Mouse (Mus musculus): Measurements from ENCODE around the gene Pinlyp. TPM values are rescaled to one million over a fixed set of nuclear protein-coding genes. Genes with fewer than 3 reads are reported as not detected.
"Not testable (repeated sequence)": the region's sequence is repeated elsewhere in the genome, so short reads cannot be mapped to it uniquely, and the experiment has no call there.

Pinlyp gene
- polyA plus RNA-seq, 1 experiment from 2014 or later = 0.19 TPM

DNA sequence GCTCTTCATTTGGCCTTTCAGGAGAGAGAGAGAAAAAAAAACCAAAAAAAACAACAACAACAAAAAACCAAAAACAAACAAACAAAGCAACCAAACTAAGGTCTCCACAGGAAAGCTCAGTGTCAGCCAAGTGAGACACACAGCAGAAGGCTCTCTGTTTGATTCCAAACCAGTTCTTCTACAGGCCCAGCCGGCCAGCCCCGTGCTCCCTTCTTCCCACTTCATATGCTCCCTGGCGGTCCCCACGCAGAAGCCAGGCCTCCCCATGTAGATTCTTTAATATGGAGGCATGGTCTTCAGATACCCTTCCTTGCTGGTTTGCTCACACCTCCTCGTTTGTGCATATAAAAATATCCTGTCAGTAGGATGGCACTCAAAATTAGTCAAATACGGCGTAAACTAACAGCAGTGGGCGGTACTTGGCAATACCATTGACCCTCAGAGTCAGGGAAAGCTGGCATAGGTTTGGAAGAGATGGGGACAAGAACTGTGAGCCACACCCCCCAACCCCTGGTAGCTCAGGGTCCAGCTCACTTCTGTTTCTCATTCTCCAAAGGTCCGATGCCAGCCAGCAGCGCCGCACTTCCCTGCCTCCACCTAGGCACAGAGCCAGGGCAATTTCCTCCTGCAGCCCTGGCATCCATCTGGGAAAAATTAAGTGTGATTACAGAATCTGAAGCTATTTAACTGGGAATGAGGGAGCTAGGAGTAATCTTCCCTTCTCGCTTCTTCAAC, 20.1 kb downstream of the Pinlyp start:
- Histone ChIP-seq H3K9ac (ENCODE audit: low read length) (no peak overlapping the region), H3K4me3 (ENCODE audit: low read depth, low read length) (no peak overlapping the region), H3K36me3 (ENCODE audit: control insufficient read depth, insufficient read depth, low read length) (no peaks in the 10 kb centered on the region; the same call in 1 of the 2 replicates), H3K27ac (replicated peaks; ENCODE audit: low read depth, low read length) (no peak overlapping the region), H3K27me3 (ENCODE audit: control insufficient read depth, insufficient read depth, low read length) (no peaks in the 10 kb centered on the region), H3K4me2 (ENCODE audit: low read depth, severe bottlenecking) (no peak overlapping the region), H3K4me1 (ENCODE audit: control insufficient read depth, insufficient read depth, low read length) (peaks cover 5% of the 10 kb centered on the region; the same call in 1 of the 2 replicates), H3K9me3 (ENCODE audit: control insufficient read depth, low read length) (no peaks in the 10 kb centered on the region; the same call in 1 of the 2 replicates)
- ATAC-seq (ENCODE audit: insufficient number of reproducible peaks, low FRiP score, low TSS enrichment, low read depth) = no peak
- DNase-seq (ENCODE audit: low spot score) = no peak
- 88% methylated on average over 12 of the region's 12 CpGs for WGBS

DNA sequence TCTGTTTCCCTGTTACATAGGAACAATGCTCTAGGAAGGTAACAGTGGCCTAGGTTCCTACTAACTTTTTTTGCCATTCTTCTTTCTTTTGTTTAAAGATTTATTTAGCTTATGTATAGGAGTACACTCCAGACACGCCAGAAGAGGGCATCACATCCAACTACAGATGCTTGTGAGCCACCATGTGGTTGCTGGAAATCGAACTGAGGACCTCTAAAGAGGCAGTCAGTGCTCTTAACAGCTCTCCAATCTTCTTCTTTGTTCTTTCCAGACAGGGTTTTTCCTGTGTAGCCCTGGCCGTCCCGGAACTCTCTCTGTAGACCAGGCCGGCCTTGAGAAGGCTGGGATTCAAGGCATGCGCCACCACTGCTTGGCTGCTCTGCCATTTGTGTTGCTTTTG, 20.9 kb downstream of the Pinlyp start:
- no peaks in the 10 kb centered on the region; the same call in 1 of the 2 replicates for H3K9me3 ChIP-seq (ENCODE audit: control insufficient read depth, low read length)
- no peaks in the 10 kb centered on the region for H3K27me3 ChIP-seq (ENCODE audit: control insufficient read depth, insufficient read depth, low read length)
- no peak overlapping the region for H3K9ac ChIP-seq (ENCODE audit: low read length)
- peaks cover 5% of the 10 kb centered on the region; the same call in 1 of the 2 replicates for H3K4me1 ChIP-seq (ENCODE audit: control insufficient read depth, insufficient read depth, low read length)
- DNase-seq (ENCODE audit: low spot score) (no peak), ATAC-seq (ENCODE audit: insufficient number of reproducible peaks, low FRiP score, low TSS enrichment, low read depth) (no peak)
- 86% methylated on average over 6 of the region's 6 CpGs for WGBS
- H3K4me2 ChIP-seq (ENCODE audit: low read depth, severe bottlenecking) = no peak overlapping the region
- no peak overlapping the region for H3K4me3 ChIP-seq (ENCODE audit: low read depth, low read length)
- H3K36me3 ChIP-seq (ENCODE audit: control insufficient read depth, insufficient read depth, low read length) = no peaks in the 10 kb centered on the region; the same call in 1 of the 2 replicates
- H3K27ac ChIP-seq (replicated peaks; ENCODE audit: low read depth, low read length) = no peak overlapping the region

DNA sequence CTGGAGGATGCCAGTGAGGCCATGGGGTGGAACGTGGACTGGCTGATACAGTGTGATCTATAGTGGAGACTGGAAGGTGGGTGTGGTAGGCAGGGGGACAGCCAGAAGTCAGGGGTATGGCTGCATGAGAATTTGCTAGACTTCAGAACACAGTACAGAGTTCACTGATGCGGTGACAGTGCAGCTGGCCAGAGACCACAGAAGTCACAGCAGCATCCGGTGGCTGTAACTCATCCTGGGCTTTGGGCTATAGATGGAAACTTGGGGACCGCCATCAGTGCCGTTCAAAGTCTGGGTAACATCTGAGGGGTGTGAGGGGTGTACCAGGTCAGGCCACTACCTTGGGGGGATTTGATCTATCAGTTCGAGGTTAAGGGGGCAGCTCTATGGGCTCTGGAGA, 22.2 kb downstream of the Pinlyp start:
- Histone ChIP-seq H3K4me3 (ENCODE audit: low read depth, low read length) (no peak overlapping the region), H3K27me3 (ENCODE audit: control insufficient read depth, insufficient read depth, low read length) (no peaks in the 10 kb centered on the region), H3K36me3 (ENCODE audit: control insufficient read depth, insufficient read depth, low read length) (no peaks in the 10 kb centered on the region; the same call in 1 of the 2 replicates), H3K9me3 (ENCODE audit: control insufficient read depth, low read length) (no peaks in the 10 kb centered on the region), H3K4me2 (ENCODE audit: low read depth, severe bottlenecking) (no peak overlapping the region), H3K27ac (replicated peaks; ENCODE audit: low read depth, low read length) (no peak overlapping the region), H3K9ac (ENCODE audit: low read length) (no peak overlapping the region), H3K4me1 (ENCODE audit: control insufficient read depth, insufficient read depth, low read length) (no peaks in the 10 kb centered on the region)
- DNase-seq (ENCODE audit: low spot score) = no peak
- 81% methylated on average over 6 of the region's 6 CpGs for WGBS
- no peak for ATAC-seq (ENCODE audit: insufficient number of reproducible peaks, low FRiP score, low TSS enrichment, low read depth)

DNA sequence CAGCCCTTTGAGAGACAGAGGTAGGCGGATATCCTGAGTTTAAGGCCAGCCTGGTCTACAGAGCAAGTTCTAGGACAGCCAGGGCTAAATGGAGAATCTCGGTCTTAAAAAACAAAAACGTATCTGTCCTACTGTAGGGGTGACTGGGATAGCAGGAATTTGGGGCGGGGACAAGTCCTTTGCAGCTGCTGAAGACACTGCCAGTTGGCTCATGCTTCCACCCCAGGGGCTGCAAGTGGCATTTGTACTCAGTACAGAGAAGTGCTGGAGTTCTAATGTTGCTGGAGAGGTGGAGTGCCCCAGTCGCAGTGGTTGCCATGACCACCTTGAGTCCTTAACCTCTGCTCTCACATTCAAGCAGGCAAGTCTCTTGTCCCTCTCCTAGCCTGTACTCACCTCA, 23.1 kb downstream of the Pinlyp start:
- ATAC-seq (ENCODE audit: insufficient number of reproducible peaks, low FRiP score, low TSS enrichment, low read depth) = no peak
- 67% methylated on average over 5 of the region's 5 CpGs for WGBS

DNA sequence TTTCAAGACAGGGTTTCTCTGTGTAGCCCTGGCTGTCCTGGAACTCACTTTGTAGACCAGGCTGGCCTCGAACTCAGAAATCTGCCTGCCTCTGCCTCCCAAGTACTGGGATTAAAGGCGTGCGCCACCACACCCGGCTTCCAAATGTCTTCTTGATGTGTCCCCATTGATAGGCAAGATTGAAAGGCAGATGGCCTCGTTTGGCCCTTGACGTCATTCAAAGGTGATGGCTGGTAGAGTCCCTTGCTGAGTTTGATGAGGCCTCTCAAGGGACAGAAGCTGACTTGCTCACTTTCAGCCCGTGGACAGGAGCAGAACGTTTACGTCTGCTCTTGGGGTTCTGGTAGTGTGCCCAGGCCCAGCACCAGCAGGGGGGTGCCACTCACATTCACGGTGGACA, 25.9 kb downstream of the Pinlyp start:
- not testable (repeated sequence) for H3K9ac ChIP-seq (ENCODE audit: low read length); H3K4me2 ChIP-seq (ENCODE audit: low read depth, severe bottlenecking); H3K4me3 ChIP-seq (ENCODE audit: low read depth, low read length); H3K27me3 ChIP-seq (ENCODE audit: control insufficient read depth, insufficient read depth, low read length); DNase-seq (ENCODE audit: low spot score); H3K4me1 ChIP-seq (ENCODE audit: control insufficient read depth, insufficient read depth, low read length); H3K36me3 ChIP-seq (ENCODE audit: control insufficient read depth, insufficient read depth, low read length); H3K9me3 ChIP-seq (ENCODE audit: control insufficient read depth, low read length); H3K27ac ChIP-seq (replicated peaks; ENCODE audit: low read depth, low read length); ATAC-seq (ENCODE audit: insufficient number of reproducible peaks, low FRiP score, low TSS enrichment, low read depth)
- WGBS = 90% methylated on average over 9 of the region's 10 CpGs

More for the DNA sequence above, 23.1 kb downstream of the Pinlyp start:
- H3K27ac ChIP-seq (replicated peaks; ENCODE audit: low read depth, low read length) = no peak overlapping the region
- H3K4me2 ChIP-seq (ENCODE audit: low read depth, severe bottlenecking) = no peak overlapping the region
- no peaks in the 10 kb centered on the region for H3K4me1 ChIP-seq (ENCODE audit: control insufficient read depth, insufficient read depth, low read length)
- no peaks in the 10 kb centered on the region for H3K9me3 ChIP-seq (ENCODE audit: control insufficient read depth, low read length)
- no peak overlapping the region for H3K9ac ChIP-seq (ENCODE audit: low read length)
- no peaks in the 10 kb centered on the region; the same call in 1 of the 2 replicates for H3K36me3 ChIP-seq (ENCODE audit: control insufficient read depth, insufficient read depth, low read length)
- no peak overlapping the region for H3K4me3 ChIP-seq (ENCODE audit: low read depth, low read length)
- H3K27me3 ChIP-seq (ENCODE audit: control insufficient read depth, insufficient read depth, low read length) = no peaks in the 10 kb centered on the region
- no peak for DNase-seq (ENCODE audit: low spot score)

DNA sequence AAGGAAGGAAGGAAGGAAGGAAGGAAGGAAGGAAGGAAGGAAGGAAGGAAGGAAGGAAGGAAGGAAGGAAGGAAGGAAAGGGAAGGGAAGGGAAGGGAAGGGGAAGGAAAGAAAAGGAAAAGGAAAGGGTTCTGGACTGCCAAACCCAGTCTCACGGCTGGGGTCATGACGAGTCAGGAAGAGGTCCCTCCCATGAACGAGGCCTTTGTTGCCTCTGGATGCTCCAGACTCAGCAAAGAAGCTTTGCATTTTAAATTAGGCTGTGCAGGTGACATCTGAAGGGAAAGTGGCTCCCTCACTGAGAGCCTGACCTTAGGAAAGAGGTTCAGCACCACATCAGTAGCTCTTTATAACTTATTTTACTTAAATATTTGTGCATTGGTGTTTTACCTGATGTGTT, 26.8 kb downstream of the Pinlyp start:
- 74% methylated on average over 3 of the region's 3 CpGs for whole genome bisulfite sequencing
- ATAC-seq (ENCODE audit: insufficient number of reproducible peaks, low FRiP score, low TSS enrichment, low read depth) = no peak
- H3K9ac ChIP-seq (ENCODE audit: low read length) = no peak overlapping the region
- H3K27ac ChIP-seq (replicated peaks; ENCODE audit: low read depth, low read length) = no peak overlapping the region
- no peak for DNase-seq (ENCODE audit: low spot score)
- no peaks in the 10 kb centered on the region for H3K27me3 ChIP-seq (ENCODE audit: control insufficient read depth, insufficient read depth, low read length)
- no peak overlapping the region for H3K4me3 ChIP-seq (ENCODE audit: low read depth, low read length)
- H3K4me2 ChIP-seq (ENCODE audit: low read depth, severe bottlenecking) = no peak overlapping the region
- no peaks in the 10 kb centered on the region for H3K9me3 ChIP-seq (ENCODE audit: control insufficient read depth, low read length)
- no peaks in the 10 kb centered on the region; the same call in 1 of the 2 replicates for H3K36me3 ChIP-seq (ENCODE audit: control insufficient read depth, insufficient read depth, low read length)
- no peaks in the 10 kb centered on the region for H3K4me1 ChIP-seq (ENCODE audit: control insufficient read depth, insufficient read depth, low read length)

DNA sequence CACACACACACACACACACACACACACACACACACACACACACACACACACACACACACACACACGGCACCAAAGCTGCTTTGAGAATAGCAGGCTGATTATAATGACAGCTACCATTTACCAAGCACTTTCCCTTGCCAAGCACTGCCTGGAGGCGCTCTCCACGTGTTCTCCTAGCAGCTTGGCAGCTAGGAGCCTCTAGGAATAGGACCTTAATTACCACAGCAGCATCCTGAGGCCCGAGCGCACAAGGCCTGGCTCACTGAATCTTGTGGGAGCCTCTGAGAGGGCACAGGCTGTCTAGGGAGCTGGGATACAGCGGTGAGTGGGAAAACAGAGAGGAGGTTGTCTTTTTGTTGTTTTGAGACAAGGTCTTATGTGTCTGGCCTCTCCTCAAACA, 28.3 kb downstream of the Pinlyp start:
- DNase-seq (ENCODE audit: low spot score) (no peak), ATAC-seq (ENCODE audit: insufficient number of reproducible peaks, low FRiP score, low TSS enrichment, low read depth) (no peak)
- WGBS = 57% methylated on average over 6 of the region's 6 CpGs
- Histone ChIP-seq H3K4me2 (ENCODE audit: low read depth, severe bottlenecking) (no peak overlapping the region), H3K9ac (ENCODE audit: low read length) (no peak overlapping the region), H3K9me3 (ENCODE audit: control insufficient read depth, low read length) (no peaks in the 10 kb centered on the region), H3K27me3 (ENCODE audit: control insufficient read depth, insufficient read depth, low read length) (no peaks in the 10 kb centered on the region), H3K4me1 (ENCODE audit: control insufficient read depth, insufficient read depth, low read length) (no peaks in the 10 kb centered on the region), H3K4me3 (ENCODE audit: low read depth, low read length) (no peak overlapping the region), H3K27ac (replicated peaks; ENCODE audit: low read depth, low read length) (no peak overlapping the region), H3K36me3 (ENCODE audit: control insufficient read depth, insufficient read depth, low read length) (no peaks in the 10 kb centered on the region; the same call in 1 of the 2 replicates)

DNA sequence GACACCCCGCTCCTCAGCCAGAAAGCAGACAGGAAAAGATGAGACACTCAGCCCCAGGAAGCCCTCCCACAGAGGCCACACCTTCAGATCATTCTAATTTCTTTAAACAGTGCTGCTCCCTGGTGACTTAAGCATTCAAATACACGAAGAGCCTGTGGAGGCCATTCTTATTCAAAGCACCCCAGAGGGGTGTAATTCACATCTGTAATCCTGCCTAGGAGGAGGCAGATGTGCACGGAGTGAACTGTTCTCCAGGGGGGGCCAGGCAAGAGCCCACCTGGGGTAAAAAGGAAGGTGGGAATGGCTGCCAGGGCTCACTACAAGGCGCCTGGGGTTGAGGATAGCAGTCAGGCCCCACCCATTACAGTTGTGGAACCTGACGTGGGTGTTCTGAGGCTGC, 28.8 kb downstream of the Pinlyp start:
- Histone ChIP-seq H3K27me3 (ENCODE audit: control insufficient read depth, insufficient read depth, low read length) (no peaks in the 10 kb centered on the region), H3K9ac (ENCODE audit: low read length) (no peak overlapping the region), H3K9me3 (ENCODE audit: control insufficient read depth, low read length) (no peaks in the 10 kb centered on the region), H3K4me1 (ENCODE audit: control insufficient read depth, insufficient read depth, low read length) (no peaks in the 10 kb centered on the region), H3K36me3 (ENCODE audit: control insufficient read depth, insufficient read depth, low read length) (no peaks in the 10 kb centered on the region; the same call in 1 of the 2 replicates), H3K4me2 (ENCODE audit: low read depth, severe bottlenecking) (no peak overlapping the region), H3K4me3 (ENCODE audit: low read depth, low read length) (no peak overlapping the region), H3K27ac (replicated peaks; ENCODE audit: low read depth, low read length) (no peak overlapping the region)
- WGBS = 61% methylated on average over 5 of the region's 5 CpGs
- ATAC-seq (ENCODE audit: insufficient number of reproducible peaks, low FRiP score, low TSS enrichment, low read depth) (no peak), DNase-seq (ENCODE audit: low spot score) (no peak)

Data from limb, embryonic 11.5 days (tissue).